Mouse (Mus musculus): ENCODE data around the gene Fam198b.
"Not testable (repeated sequence)": the region's sequence is repeated elsewhere in the genome, so short reads cannot be mapped to it uniquely, and the experiment has no call there.

The Fam198b gene

DNA sequence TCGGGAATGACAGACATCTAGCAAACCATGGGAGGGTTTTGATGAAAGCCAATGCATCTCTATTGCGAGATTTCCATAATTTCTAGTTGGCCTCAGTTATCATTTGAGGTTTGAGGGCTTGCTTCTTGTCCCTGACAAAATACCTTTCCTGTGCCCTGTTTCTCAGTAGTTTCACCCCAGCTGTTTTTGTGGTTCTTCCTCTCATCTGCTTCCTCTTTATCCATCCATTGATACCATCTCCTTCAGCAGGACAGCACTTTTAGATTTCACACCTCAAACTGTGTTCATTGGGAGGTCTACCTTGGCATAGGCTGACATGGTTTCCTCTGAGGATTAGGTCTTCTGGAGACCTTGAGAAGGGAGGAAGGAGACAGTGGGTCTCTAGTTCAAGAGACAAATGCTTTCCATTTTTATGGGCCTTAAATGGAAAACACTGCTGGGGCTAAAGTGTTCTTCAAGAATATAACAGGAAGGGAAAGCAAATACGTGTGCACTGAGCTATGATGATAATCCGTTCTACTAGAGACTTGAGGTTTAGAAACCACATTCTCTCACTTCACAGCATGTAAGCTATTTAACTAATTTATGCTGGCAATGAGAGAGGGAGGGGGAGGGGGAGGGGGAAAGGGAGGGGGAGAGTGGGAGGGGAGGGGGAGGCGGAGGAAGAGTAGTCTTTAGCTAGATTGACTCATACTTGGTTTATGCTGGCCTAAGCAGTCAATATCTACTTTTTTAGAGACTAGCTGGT is 41.8 kb downstream of the Fam198b start:
- DNase-seq = no peak

DNA sequence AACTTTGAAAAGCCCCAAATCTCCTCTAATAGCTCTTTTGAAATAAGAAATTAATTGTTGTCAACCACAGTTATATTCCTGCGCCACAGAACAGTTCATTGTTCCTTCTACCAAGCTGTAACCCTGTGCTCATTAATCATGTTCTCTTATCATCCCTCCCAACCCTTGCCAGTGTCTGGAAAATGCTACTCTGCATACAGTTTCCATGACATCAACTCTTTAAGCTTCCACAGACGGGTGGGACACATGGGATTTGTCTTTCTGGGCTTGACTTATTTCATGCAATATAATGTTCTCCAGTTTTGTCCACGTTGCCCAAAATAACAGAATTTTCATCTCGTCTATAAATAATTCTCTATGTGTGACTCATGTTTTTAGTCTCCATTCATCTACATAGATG is 42.7 kb downstream of the Fam198b start:
- DNase-seq = no peak

DNA sequence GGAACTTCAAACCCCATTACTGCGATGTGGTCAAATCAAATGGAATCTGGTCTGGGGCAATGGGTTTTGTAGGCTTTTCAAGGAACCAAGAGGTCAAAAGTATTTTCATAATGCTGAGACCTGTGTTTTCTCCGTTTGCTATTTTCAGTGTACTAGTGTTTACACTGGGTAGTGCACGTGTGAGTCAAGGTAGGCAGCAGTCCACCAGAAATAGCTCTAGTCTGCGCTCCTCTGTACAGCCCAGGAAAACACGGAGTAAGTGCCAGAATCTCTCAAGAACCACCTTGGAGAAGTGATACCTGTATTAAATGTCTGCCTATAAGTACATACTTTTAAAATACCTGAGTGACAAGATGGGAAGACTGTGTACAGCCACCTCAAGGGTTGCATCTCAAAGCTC is 44.1 kb downstream of the Fam198b start:
- DNase-seq = no peak

- no peak for DNase-seq
Measured at GRCm38 (mm10) chr3:79930141-79930744, 45.9 kb downstream of the Fam198b start.

DNA sequence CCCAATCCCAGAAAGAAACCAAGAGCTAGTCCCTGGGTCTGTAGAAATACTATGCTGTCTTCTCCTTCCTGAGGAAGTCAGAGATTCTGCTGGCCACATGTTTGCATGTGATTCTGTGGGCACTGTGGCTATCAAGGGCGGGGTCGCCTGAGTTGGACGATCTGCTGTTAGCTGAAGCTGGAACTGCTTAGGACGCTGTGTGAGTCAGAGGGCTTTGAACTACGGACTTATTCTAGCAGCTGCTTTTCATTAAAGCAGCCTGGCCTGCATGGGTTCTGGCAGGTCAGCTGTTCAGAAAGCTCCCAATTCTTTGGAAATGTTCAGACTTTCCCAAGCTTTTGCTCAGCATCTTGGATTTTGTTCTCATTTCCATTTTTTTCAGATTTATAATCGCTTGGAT is 51.9 kb downstream of the Fam198b start:
- DNase-seq = peak; percentile 47

GRCm38 (mm10) chr3:79936730-79937447 is 52.6 kb downstream of the Fam198b start:
- no peak for DNase-seq

DNA sequence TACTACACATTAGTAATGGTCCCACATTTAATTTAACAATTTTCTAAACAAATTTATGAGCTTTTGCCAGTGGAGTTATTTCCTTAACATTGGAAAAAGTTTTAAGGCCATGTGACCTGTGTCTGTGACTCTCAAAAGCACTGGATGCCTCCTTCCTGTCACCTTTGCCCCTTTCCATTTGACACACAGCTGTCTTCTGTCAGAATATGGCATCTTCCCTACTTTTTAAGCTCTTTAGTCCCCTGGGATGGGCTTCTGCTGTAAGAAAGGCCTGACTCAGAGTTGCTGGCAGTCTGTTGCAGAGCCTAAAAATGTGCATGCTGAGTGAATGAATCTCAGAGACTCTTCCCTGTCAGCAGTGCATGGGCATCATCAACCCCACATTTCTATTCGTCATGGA is 63.4 kb downstream of the Fam198b start:
- DNase-seq = peak; percentile 59

DNA sequence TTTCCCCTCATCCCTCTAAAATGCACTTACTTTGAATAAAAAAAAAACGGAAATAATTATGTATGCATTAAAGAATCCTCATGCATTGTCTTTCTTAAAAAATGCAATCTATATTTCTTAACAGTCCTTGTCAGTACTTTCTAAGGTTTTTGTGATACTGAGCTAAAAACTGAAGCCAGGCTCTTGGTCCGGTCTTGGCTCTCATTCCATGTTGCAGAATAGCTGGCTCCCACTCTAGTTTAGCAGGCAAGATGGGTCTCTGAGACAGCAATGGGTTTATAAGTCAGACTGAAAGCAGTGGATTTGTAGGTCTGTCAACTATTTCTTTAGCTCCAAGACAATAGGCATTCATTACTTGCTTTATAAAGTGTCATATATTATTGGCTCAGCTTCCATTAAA is 63.8 kb downstream of the Fam198b start:
- DNase-seq = no peak

- peak; percentile 40 for DNase-seq
Measured at GRCm38 (mm10) chr3:79953164-79953759, 68.9 kb downstream of the Fam198b start.

- DNase-seq = no peak
Measured at GRCm38 (mm10) chr3:79955262-79955661, 70.9 kb downstream of the Fam198b start.

- DNase-seq = no peak
Measured at GRCm38 (mm10) chr3:79956792-79957191, 72.5 kb downstream of the Fam198b start.

DNA sequence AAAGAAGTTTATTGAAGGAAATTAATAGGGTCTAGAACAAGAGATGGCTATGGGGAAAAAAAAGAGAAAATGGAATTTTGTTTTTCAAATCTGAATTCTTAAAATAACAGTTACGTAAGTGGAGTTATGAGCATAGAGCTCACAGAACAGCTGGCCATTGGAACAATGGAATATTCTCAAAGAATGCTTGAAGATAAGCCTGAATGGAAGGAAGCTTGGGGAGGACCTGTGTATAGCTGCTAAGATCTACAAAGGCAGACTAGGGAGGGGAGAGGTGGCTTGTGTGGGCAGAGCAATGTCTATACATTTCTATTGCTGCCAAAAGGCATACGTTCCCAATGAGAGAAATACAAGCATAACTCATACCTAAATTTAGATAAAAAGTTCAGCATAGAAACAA is 73.4 kb downstream of the Fam198b start:
- no peak for DNase-seq

DNA sequence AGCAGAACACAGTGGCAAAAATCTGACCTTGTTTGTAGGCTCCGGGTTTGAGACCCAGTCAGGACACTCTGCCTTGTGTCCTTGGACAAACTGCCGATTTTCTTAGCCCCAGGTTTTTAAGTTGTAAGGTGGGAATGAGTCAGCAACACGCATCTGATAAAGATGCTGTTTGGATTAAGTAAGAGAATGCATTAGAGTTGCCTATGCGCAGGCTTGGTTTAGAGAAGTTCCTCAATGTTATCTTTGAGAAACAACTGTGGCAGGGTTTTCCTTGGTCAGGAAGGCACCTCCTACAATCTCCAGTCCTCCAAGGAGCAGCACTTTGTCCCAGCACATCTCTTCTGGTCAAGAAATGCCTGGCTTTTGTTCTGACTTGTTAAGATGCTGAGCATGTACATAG is 82.4 kb downstream of the Fam198b start:
- no peak for DNase-seq

DNA sequence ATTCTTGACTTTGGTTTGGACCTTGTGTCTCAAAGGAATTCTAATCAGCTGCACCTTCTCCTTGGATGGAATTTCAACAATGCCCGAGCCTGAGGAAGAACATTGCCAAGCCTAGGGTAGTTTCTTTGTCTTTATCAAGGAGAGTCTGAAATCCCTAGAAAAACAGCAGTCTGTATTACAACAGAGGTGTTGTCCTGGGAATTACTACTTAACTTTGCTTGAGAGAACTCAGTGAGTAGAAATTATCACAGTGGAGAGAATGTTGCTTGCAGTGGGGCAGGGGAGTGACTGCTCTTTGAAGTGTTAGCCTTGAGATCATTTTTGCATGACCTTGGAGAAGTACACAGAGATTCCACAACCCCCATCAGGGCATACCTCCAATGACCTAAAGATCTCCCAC is 83.0 kb downstream of the Fam198b start:
- DNase-seq = no peak

- DNase-seq = no peak
Measured at GRCm38 (mm10) chr3:79968426-79968825, 84.1 kb downstream of the Fam198b start.

DNA sequence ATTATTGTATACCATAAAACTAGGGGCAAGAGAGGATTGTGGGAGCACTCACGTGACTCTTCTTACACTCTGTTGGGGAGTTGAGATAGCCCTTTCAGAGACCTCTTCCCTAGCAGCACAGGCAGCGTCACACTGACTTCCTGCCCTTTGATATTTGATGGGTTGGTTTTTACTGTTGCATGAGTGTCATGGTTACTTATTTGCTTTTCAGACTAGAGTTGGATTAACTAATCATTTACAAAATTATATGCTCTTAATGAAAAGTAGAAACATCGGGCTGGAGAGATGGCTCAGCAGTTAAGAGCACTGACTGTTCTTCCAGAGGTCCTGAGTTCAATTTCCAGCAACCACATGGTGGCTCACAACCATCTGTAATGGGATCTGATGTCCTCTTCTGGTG is 85.2 kb downstream of the Fam198b start:
- DNase-seq = not testable (repeated sequence)

DNA sequence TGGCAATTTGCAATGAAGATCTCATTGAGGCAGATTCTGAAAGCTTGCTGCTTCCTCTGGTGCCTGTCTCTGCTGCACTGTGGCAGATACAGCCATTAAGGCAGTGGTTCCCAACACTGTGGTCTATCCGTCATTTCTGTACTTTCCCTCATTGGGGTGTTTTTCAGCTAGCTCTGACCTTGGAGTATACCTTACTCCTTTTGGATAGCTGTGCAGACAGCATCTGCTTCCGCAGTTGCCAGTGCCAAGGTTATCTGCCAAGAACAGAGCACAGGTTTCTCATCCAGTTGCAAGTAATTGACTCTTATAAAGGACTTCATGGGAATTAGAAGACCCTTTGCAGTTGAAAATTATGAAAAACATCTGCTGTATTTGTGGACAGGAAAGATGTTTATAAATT is 85.7 kb downstream of the Fam198b start:
- DNase-seq = peak; percentile 25

DNA sequence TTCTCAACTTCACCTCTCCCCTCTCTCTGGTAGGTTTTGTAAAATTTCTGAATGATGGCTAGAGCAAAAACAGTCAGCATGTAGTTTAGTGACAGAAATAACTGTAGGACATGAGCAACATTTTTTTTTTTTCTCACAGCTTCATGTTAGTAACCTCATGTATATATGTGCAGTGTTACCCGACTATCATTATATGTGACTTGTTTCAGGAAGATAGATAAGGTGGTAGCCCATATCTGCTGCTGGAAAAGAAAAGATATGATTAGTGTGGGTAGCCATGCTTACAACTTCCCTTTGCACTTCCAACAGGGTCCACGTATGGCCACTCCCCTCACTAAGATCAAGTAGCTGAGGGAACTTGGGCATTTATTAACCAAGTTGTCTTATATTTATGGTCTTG is 86.2 kb downstream of the Fam198b start:
- DNase-seq = no peak

- DNase-seq = no peak
Measured at GRCm38 (mm10) chr3:79971542-79971941, 87.2 kb downstream of the Fam198b start.

DNA sequence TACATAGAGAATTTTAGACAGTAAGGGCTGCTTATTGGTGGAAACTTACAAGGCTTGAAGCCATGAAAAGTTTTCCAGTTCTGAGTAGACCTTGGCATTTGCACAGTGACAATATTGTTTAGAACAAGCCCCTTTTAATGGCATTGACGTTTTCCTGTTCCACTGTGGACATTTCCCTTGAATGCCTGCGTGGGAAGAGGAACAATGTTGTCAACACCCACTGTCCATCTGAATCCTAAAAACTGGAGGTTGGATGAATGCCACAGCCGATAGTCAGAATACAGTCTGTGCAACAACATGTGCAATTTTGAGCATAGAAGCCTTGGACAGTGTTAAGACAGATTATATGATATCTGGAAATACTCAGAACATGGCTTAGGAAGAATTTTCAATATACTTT is 92.5 kb downstream of the Fam198b start:
- peak; percentile 58 for DNase-seq

DNA sequence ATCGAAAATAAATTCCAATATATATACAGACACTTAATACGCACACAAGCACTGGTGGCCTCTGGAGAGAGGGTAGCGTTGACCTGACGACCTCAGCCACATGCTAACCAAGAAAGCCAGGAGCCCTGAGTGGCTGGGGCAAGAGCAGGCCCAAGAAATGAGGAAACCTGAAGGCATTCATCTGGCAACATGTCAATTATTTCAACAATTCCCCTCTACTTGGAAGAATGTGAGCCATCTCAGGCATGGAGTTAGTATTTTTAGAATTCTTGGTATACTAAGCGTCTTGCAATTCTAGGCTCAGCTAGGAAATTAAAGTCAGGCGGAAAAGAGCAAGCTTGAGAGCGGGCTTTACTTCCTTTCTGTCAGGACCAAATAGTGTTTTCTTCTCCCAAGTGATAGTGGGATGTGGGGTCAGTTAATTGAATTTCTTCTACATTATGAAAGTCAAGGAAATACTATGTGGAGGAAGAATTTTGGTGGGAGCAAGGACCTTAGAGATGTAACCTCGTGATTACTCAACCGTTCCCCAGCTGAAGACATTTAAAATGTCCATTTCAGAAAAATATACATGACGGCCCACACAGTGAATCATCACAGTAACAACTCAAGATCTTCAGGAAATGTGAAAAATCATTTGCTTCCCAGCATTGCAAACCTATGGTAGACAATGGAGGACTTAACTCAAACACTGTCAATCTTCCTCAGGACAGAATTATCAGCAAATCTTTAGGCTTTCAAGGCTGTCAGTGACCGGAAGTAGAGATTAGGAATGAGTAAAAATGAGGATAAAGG is 93.5 kb downstream of the Fam198b start:
- no peak for DNase-seq

DNA sequence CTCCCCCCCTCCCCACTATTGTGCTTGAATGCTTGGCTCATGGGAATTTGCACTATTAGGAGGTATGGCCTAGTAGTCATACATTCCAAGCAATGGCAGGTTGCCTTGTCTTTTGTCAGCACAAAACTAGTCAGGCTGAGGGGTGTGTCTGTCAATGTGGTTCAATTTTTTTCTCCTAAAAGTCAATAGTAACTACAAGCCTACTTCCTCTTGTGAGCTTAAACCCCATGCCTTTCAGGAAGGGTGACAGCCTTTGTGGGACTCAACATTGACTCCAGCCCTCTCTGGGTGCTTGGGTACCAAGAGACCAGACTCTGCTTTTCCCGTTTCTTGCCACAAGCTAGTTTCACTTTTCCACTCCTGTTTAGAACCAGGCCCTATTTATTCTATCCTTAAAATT is 96.4 kb downstream of the Fam198b start:
- no peak for DNase-seq

- DNase-seq = peak; percentile 30
Measured at GRCm38 (mm10) chr3:79983961-79984419, 99.7 kb downstream of the Fam198b start.
